Mouse (Mus musculus) neural tube, embryonic 14.5 days (tissue): ENCODE measurements around the gene Rint1. TPM values are rescaled to one million over a fixed set of nuclear protein-coding genes. Genes with fewer than 3 reads are reported as not detected.

Source experiments
- ATAC-seq: fragments of 200-750 bp; cut with Nextera tagmentation; 2 replicates; pipeline ENCODE4 v1.8.0; 2017; ENCODE audit warnings: low read depth, mild to moderate bottlenecking, moderate TSS enrichment, moderate library complexity
- H3K27ac ChIP-seq: fragments of 300-500 bp; sonication (generic); 2 replicates; pipeline ENCODE4 v1.5.1; 2014; ENCODE audit warnings: low read depth, mild to moderate bottlenecking, control low read depth, low read length, moderate library complexity, mixed read lengths
- H3K27me3 ChIP-seq: fragments of 300-500 bp; sonication (generic); 2 replicates; pipeline ENCODE4 v1.6.1; 2014; ENCODE audit warnings: low read length; ENCODE audit not compliant: control insufficient read depth, insufficient read depth
- H3K36me3 ChIP-seq: fragments of 300-500 bp; sonication (generic); 2 replicates; pipeline ENCODE4 v1.6.1; 2014; ENCODE audit warnings: low read length, mixed read lengths; ENCODE audit not compliant: control insufficient read depth, insufficient read depth
- H3K4me1 ChIP-seq: fragments of 300-500 bp; sonication (generic); 2 replicates; pipeline ENCODE4 v1.6.1; 2014; ENCODE audit warnings: low read length; ENCODE audit not compliant: control insufficient read depth, insufficient read depth
- H3K4me2 ChIP-seq: fragments of 300-500 bp; sonication (generic); 2 replicates; pipeline ENCODE4 v1.6.1; 2014; ENCODE audit warnings: mild to moderate bottlenecking, low read depth, low read length, control low read depth
- H3K4me3 ChIP-seq: fragments of 300-500 bp; sonication (generic); 2 replicates; pipeline ENCODE4 v1.5.1; 2014; ENCODE audit warnings: low read depth, low read length, control low read depth, mixed read lengths
- H3K9ac ChIP-seq: fragments of 300-500 bp; sonication (generic); replicated peaks from 2 replicates; pipeline ENCODE4 v1.6.1; 2014; ENCODE audit warnings: low read depth, mild to moderate bottlenecking, control low read depth, low read length, mixed read lengths
- H3K9me3 ChIP-seq: fragments of 300-500 bp; sonication (generic); 2 replicates; pipeline ENCODE4 v1.6.1; 2016; ENCODE audit warnings: low read length; ENCODE audit not compliant: control insufficient read depth
- WGBS: fragments of 180-500 bp; shearing (Covaris S2); extraction: QIAGEN DNeasy Blood & Tissue Kit; methylation state at CpG from one replicate; pipeline ENCODE4 v1.1.7; 2014; 5-methylcytosine and 5-hydroxymethylcytosine counted together
- polyA plus RNA-seq: library from polyadenylated mRNA; unstranded; fragments of >200 nt; fragmentation: Nextera tagmentation; extraction: Ambion mirVana; gene quantifications from 2 replicates; pipeline ENCODE4 v1.2.1, GENCODE M21; 2014

Rint1 gene
- polyA plus RNA-seq, 1 experiment from 2014 or later: 31.1 TPM

DNA sequence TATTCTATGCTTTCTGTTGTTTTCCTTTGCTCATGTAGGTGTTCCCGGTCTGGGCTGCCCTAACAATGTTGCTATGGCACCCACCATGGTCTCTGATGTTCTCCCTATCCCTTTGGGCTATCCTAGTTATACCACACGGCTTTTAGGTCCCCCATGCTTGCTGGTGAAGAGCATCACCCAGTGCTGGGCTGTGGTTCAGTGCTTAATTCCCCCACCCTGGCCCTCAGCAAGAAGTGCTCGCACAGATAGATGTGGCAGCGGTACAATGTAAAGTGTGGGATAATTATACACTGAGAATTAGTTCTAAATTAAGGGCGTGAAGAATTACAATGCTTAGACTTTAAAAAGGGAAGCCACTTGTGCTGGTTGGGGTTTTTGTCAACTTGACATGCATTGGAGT, 78.4 kb downstream of the Rint1 start:
- Histone ChIP-seq H3K4me1 (no peaks in the 10 kb centered on the region), H3K27ac (no peak overlapping the region), H3K9ac (no peak overlapping the region), H3K9me3 (no peaks in the 10 kb centered on the region), H3K27me3 (no peaks in the 10 kb centered on the region), H3K36me3 (no peaks in the 10 kb centered on the region), H3K4me3 (no peak overlapping the region), H3K4me2 (no peak overlapping the region)
- no peak for ATAC-seq
- WGBS: 77% methylated on average over 5 of the region's 5 CpGs

Other genes with a start within 250 kb of the Rint1 start
- gene Srpk2, start 103.1 kb upstream of the Rint1 start, polyA plus RNA-seq: 118 and 124 TPM in 2 replicates
- gene Pus7, start 4.0 kb upstream of the Rint1 start, polyA plus RNA-seq: 19.1 and 22.4 TPM in 2 replicates
- gene Tomm7, start 56.5 kb downstream of the Rint1 start, polyA plus RNA-seq: 79.4 and 81.1 TPM in 2 replicates
- 31.1 and 42.3 TPM in 2 replicates for gene Fam126a, start 243.0 kb downstream of the Rint1 start, polyA plus RNA-seq